Mouse (Mus musculus): ENCODE measurements around the gene Angptl1.

The Angptl1 gene

GRCm38 (mm10) chr1:156838177-156838576 lies at the start of gene Angptl1:
Gene Angptl1, plus strand, starts transcription at chr1:156838562.
- no peak for DNase-seq

DNA sequence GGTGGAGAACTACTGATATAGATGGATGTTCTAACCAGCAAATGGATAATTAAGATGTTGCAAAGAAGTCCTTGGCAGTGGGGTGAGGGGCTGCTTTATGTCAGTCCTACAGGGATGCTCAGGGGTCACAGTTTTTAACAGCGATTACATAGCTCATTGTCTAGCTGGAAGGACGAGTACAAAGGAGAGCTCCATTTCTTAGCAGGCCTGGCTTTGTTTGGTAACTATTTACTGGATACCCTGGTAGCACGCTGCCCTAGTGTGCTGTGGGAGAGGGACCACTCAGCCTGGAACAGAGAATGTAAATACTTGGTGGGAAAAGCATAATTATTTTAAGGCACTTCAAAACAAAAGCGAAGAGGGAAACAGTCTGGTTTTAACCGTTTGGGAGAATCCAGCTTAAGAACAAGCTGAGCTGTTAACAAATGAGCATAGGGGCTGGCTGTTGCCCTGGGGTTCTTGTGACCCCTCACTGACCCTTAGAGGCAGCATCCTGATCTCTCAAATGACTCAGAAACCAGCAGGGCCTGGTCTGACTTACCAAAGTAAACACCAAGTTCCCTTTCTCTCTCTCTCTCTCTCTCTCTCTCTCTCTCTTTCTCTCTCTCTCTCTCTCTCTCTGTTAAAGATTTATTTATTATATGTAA lies 48.4 kb upstream of the Angptl1 start:
- no peak for DNase-seq

- DNase-seq = no peak
Observed at GRCm38 (mm10) chr1:156796251-156796650, 42.1 kb upstream of the Angptl1 start.

GRCm38 (mm10) chr1:156801276-156801675 lies 37.1 kb upstream of the Angptl1 start:
- no peak for DNase-seq

DNA sequence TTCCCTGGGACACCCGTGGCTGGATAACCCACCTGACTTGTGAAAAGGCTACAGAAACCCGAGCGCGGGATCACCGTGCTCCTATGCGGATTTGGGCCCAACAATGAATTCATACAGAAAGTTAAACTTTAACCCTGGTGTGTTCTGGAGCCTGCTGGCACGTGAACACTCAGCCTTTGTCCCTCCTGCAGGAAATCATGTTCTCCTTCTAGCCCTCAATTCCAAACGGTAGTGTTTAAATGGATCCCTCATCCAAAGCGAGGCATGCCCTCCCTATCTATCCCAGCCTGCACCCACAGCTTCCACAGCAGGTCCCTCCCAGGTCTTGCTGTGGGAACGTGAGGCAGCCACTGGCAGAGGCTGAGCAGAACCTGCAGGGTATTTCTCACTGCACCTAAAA lies 30.0 kb upstream of the Angptl1 start:
- no peak for DNase-seq

GRCm38 (mm10) chr1:156811928-156812327 lies 26.4 kb upstream of the Angptl1 start:
- DNase-seq = no peak

GRCm38 (mm10) chr1:156812716-156813115 lies 25.6 kb upstream of the Angptl1 start:
- peak; percentile 29 for DNase-seq

- peak; percentile 25 for DNase-seq
Observed at GRCm38 (mm10) chr1:156813485-156813884, 24.9 kb upstream of the Angptl1 start.

GRCm38 (mm10) chr1:156819236-156819635 lies 19.1 kb upstream of the Angptl1 start:
- no peak for DNase-seq

DNA sequence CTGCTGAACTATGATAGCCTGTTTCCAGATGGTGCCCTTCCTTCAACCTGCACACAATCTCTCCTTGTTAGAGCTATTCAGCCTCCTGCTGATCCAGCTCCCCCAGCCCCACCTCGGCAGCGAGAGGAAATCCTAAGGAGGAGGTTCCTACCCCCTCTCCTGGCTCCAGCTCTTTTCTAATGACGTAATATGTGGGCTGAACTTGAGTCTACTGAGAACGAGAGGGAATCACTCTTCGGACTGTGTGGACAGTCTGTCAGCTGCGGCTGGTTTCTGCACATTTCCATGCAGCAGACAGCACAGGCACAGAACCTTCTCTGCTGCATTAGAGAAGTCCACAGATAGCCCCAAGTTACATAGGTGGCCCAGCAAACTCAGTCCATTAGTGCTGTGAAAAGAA lies 333 bp downstream of the Angptl1 start:
- peak; percentile 43 for DNase-seq

DNA sequence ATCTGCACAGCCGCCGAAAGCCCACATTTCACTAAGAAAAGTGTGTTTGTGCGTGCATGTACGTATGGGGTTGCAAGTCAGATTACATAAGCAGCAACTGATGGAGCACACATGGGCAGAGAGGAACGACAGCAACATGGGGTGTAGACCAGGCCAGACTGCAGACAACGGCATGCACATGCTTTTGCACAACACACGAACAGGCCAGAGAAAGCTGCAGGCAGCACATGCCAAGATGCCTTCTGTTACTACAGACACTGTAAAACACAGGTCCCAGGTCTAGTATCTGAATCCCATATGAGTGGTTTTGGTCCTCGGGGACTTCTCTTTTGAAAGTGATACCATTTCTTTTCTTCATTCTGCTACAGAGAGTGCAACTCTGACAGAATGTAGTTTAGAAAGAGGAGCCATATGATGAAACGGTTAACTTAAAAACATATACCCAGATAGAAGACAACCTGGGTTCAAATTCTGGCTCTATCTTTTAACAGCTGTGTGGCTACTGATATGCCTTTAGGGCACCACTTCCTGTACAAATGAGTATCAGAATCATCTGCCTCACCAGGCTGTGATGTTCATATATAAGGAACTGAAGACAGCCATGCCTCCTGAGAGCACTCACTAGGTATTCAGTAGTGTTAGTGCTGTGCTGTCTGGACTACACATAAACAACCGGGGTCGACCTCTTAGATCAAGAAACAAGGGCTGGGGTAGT lies 3.4 kb downstream of the Angptl1 start:
- DNase-seq = no peak

DNA sequence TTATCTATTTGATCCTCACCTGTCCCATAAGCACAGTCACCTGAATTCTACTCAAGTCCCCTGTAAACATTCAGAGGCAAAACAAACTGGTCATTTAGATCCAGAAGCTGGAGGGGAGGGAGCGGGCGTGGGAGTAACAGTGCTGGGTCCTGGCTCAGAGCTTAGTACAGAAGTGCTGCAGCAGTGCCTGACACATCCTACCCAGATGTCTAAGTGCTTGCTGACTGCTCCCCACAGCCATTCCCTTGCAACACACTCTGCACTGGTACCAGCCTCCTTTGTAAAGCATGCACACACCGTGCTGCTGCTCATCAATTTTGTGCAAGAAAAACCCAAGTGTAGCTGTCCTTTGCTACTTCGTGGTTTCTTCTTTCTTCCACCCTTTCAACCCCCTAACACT lies 8.7 kb downstream of the Angptl1 start:
- DNase-seq = no peak

DNA sequence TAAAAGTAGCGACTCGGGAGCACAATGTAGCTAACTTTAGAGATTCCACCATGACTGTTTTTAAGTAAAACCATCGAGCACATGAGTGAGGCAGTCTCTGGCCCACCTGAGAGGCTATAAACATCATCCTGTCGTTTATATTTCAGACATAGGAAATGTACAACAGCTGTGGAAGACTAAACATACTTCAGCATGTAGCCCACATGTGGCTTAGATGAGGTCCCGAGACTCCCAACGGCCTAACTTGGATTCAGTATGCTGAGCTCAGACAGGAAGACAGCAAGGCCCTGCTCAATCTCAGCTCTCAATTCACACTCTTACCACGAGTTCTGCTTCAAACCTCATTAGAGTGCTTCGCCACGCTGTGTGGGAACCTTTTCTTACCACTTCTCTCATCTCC lies 14.0 kb downstream of the Angptl1 start:
- DNase-seq = no peak

GRCm38 (mm10) chr1:156852872-156853271 lies 14.5 kb downstream of the Angptl1 start:
- DNase-seq = no peak

DNA sequence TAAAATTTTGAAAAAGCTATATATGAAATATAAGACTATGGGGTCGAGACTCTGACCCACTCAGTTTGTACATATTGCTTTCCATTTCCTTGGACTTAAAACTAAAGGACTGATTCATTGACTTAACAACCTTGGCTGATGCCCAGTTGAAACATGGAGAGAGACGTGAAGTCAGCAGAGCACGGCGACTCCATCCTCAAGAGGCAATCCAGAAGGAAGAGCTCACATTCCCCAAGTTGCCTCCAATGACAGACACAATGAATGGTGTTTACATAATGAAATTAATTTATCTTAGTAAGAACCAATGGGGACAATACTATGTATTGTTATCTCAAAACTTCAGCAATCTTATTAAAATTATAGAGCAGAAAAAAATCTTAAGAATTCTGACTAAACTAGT lies 16.2 kb downstream of the Angptl1 start:
- no peak for DNase-seq

DNA sequence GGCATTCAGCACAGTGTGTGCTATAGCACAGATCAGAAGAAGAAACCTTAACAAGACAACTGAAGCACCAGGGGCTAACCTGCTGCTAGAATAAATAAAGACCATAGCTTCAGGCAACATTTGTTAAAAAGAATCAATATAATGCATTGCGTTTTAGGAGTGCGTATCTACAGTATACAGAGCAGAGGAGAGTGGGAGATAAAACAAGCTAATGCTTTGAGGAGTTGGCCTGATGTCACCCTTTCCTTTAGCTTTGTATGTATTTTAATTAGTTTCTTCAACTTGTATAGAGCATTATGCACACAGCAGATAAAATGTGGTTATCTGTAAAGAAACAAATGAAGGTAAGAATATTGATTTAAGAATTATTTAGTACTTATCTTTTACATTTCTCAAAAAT lies 18.3 kb downstream of the Angptl1 start:
- no peak for DNase-seq

- no peak for DNase-seq
Observed at GRCm38 (mm10) chr1:156859156-156859555, 20.8 kb downstream of the Angptl1 start.

- no peak for DNase-seq
Observed at GRCm38 (mm10) chr1:156859711-156860250, 21.4 kb downstream of the Angptl1 start.

- no peak for DNase-seq
Observed at GRCm38 (mm10) chr1:156860266-156860665, 21.9 kb downstream of the Angptl1 start.

GRCm38 (mm10) chr1:156861475-156862043 lies 23.2 kb downstream of the Angptl1 start:
- DNase-seq = no peak

DNA sequence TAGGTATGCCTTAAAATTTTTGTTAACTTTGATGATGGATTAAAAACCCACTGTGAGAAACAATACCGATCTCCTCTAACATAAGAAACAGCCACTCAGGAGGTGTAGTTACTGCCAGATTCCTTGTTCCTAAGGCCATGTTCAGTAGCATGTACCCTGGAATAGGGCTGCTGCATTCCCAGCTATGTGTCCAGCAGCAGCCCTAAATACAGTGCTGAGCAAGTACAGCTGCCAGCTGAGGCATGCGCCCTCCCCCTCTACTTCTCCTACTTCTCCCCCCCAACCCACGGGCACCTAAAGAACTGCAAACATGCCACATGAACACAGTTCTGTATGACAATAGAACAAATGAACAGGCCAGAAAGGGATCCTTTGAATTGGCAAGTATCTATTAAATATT lies 25.4 kb downstream of the Angptl1 start:
- no peak for DNase-seq

DNA sequence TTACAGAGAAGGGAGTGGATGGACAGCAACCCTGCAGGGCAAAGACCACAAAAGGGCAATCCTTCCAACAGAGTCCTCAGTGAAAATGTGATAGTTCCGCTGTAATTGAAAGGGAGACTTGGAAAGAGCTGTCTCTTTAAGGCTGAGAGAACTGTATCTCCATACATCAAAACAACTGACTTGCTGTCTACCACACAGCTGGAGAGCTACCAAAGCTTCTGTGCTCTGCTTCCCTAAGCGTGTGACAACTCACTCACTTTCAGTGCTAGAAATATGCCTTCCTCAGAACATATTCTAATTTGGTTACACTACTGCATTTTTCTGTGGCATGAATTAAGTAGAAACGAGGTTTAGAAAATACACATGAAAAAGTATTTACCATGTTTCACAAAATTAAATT lies 25.9 kb downstream of the Angptl1 start:
- no peak for DNase-seq

DNA sequence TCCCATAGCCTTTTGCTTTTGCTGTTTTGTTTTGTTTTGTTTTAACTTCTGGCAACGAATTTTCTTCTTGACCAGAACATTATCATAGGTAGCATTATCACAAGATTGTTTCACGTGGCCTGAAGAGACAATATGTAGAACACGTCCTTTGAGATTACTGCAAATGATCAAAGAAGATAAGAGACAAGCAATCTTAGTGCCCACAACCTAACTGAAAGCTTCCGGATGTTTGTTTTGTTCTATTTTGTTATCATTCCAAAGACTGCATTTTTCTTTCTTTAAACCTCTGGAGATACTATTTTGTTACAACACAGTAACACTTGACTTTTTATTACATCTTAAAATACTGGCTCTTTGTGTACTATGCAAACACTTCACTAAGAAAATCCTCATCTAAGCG lies 31.7 kb downstream of the Angptl1 start:
- DNase-seq = no peak

- no peak for DNase-seq
Observed at GRCm38 (mm10) chr1:156870616-156871015, 32.3 kb downstream of the Angptl1 start.

Data from lung, postnatal 14 days (tissue).